Mouse (Mus musculus) adrenal gland, adult (tissue): ENCODE results near the gene Lgals9.
A peak's percentile ranks its signal among the peaks of the same experiment; 100 is the strongest.

ENCODE experiments used
- DNase-seq, 2 experiments: peaks; one replicate each; pipeline ENCODE4 v3.0.0; 2022 to 2023; ENCODE audit warnings: low spot score in 1 of 2; ENCODE audit not compliant: inconsistent age in 2 of 2

Gene Lgals9

GRCm38 (mm10) chr11:78924916-78925315, 59.8 kb downstream of the Lgals9 start:
- peak; percentile 59 to 68 for DNase-seq

- no peak for DNase-seq
These were observed 60.6 kb downstream of the Lgals9 start for GRCm38 (mm10) chr11:78924111-78924510.

DNA sequence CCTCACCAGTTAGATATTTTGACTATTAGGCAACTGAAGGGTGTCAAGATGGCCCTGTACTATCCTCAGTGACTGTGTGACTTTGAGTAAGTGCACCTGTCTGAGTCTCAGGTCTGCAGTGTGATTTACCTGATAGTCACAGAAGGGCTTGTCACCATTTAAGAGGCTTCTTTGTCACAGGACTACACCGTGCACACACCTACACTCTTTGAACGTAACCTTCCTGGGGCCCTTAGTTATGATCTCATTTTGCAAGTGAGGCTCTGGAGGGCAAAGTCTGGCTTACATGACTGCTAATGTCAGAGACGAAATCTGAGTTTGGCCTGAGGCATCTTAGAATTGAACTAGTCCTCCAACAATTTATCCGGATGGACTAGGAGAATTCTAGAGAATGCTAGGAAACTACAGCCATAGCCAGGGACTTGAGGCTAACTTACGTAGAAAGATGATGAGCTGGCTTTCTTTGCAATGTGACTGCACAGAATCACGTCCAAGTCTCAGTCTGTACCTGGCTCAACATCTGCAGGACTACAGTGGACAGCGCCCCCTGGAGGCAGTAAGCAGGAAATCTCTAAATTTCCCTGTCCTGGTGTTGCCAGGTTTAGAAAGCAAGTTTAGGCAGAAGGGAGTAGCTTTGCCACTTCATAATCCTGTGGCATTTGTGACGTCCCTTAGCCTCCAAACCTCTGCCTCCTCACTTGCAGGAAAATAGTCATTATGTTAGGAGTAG, 61.9 kb downstream of the Lgals9 start:
- peak; percentile 53 to 82 for DNase-seq

- peak; percentile 33 to 75 for DNase-seq
These were observed 64.3 kb downstream of the Lgals9 start, which contains the start of gene Nos2 for GRCm38 (mm10) chr11:78920411-78920939. Gene Nos2, plus strand, starts transcription at chr11:78920787.

- DNase-seq = no peak
These were observed 65.0 kb downstream of the Lgals9 start for GRCm38 (mm10) chr11:78919745-78920144.

GRCm38 (mm10) chr11:78916410-78916809, 68.3 kb downstream of the Lgals9 start:
- DNase-seq = peak in 1 of 2 experiments; percentile 63

GRCm38 (mm10) chr11:78915473-78915872, 69.3 kb downstream of the Lgals9 start:
- no peak for DNase-seq
